Mouse (Mus musculus): ENCODE data around the gene Phf5a. TPM values are rescaled to one million over a fixed set of nuclear protein-coding genes. Genes with fewer than 3 reads are reported as not detected.

Gene Phf5a
- polyA plus RNA-seq, 1 experiment from 2014 or later, result 124 TPM

- peak; percentile 89 for ATAC-seq (ENCODE audit: insufficient number of reproducible peaks, low FRiP score, low TSS enrichment, low read depth)
- peak within 1 kb of the TSS; percentile 95 for H3K9ac ChIP-seq
These were observed 788 bp upstream of the Phf5a start, which contains the start of gene Aco2 for GRCm38 (mm10) chr15:81872262-81873136. Gene Aco2 (plus strand): TSS chr15:81872309.

GRCm38 (mm10) chr15:81869985-81870384 lies 1.7 kb downstream of the Phf5a start:
- H3K27me3 ChIP-seq, result no peaks in the 10 kb centered on the region
- H3K9me3 ChIP-seq, result no peaks in the 10 kb centered on the region
- peaks cover 12% of the 10 kb centered on the region for H3K4me1 ChIP-seq
- 97% methylated on average over 5 of the region's 5 CpGs for WGBS
- H3K36me3 ChIP-seq, result peaks cover 58% of the 10 kb centered on the region
- H3K9ac ChIP-seq, result no peak overlapping the region
- H3K4me2 ChIP-seq, result no peak overlapping the region
- no peak for ATAC-seq (ENCODE audit: insufficient number of reproducible peaks, low FRiP score, low TSS enrichment, low read depth)
- H3K27ac ChIP-seq, result no peak overlapping the region
- H3K4me3 ChIP-seq, result no peak overlapping the region

More at GRCm38 (mm10) chr15:81872262-81873136, 788 bp upstream of the Phf5a start, which contains the start of gene Aco2:
- under 1% methylated on average over 52 of the region's 53 CpGs for WGBS
- Histone ChIP-seq H3K9me3 (no peaks in the 10 kb centered on the region), H3K27me3 (no peaks in the 10 kb centered on the region), H3K36me3 (peaks cover 33% of the 10 kb centered on the region), H3K27ac (peak within 1 kb of the TSS; percentile 99), H3K4me2 (peak within 1 kb of the TSS; percentile 81), H3K4me3 (peak within 1 kb of the TSS; percentile 100), H3K4me1 (peaks cover 12% of the 10 kb centered on the region)

GRCm38 (mm10) chr15:81864238-81864637 lies 7.5 kb downstream of the Phf5a start:
- H3K4me3 ChIP-seq, result no peak overlapping the region
- no peak overlapping the region for H3K9ac ChIP-seq
- H3K36me3 ChIP-seq, result peaks cover 55% of the 10 kb centered on the region
- no peaks in the 10 kb centered on the region for H3K9me3 ChIP-seq
- ATAC-seq (ENCODE audit: insufficient number of reproducible peaks, low FRiP score, low TSS enrichment, low read depth), result no peak
- no peak overlapping the region for H3K27ac ChIP-seq
- H3K4me1 ChIP-seq, result 0 out of 2 replicates have a peak, but pooled peaks cover 5% of the 10 kb centered on the region
- 87% methylated on average over 7 of the region's 7 CpGs for WGBS
- no peak overlapping the region for H3K4me2 ChIP-seq
- no peaks in the 10 kb centered on the region for H3K27me3 ChIP-seq

- Histone ChIP-seq H3K4me3 (peak overlapping the region; percentile 91), H3K27ac (peak overlapping the region; percentile 95), H3K9me3 (no peaks in the 10 kb centered on the region), H3K4me1 (peaks cover 13% of the 10 kb centered on the region), H3K9ac (no peak overlapping the region), H3K4me2 (peak overlapping the region; percentile 27; the same call in 1 of the 2 replicates), H3K27me3 (no peaks in the 10 kb centered on the region), H3K36me3 (peaks cover 18% of the 10 kb centered on the region)
- WGBS, result 32% methylated on average over 8 of the region's 8 CpGs
- ATAC-seq (ENCODE audit: insufficient number of reproducible peaks, low FRiP score, low TSS enrichment, low read depth), result no peak
These were observed 11.1 kb downstream of the Phf5a start for GRCm38 (mm10) chr15:81860471-81861135.

DNA sequence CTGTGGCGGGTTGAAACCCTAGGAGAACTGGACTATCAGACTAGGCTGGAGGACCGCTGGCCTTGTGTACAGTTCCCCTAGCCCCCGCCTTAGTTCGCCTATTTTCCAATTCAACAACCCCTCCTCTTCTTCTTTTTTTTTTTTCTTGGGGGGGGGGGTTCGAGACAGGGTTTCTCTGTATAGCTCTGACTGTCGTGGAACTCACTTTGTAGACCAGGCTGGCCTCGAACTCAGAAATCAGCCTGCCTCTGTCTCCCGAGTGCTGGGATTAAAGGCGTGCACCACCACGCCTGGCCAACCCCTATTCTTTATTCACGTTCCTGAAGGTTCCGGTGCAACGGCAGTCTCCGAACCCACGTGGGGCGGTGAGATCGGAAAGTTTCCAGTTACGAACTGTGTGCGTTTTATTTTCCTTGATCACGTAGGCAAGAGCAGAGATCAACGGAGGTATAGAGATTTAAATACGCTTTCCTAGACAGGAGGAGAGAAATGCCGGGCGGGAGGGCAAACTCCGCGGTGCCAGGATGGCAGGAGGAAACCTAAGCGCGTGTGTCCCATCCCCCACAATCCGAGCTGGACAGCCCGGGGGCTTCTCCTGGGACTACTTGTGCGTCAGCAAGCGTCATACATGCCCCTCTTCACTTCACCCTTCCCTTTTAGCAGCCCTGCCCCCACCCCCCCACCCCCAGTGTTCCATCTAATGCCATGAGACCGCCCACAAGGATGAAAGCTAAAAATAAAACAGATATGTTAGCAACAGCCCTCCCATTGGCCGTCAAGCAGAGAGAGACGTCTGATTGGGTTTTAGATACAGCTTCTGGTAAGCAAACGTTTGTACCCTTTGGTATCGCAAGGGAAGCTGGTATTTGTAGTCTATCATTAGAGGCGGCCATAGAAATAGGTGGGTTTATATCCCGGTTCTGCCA lies 12.1 kb downstream of the Phf5a start:
- Histone ChIP-seq H3K27ac (peak overlapping the region; percentile 95), H3K4me2 (peak overlapping the region; percentile 84), H3K27me3 (no peaks in the 10 kb centered on the region), H3K9me3 (no peaks in the 10 kb centered on the region), H3K4me3 (peak overlapping the region; percentile 91), H3K36me3 (peaks cover 11% of the 10 kb centered on the region), H3K9ac (peak overlapping the region; percentile 93), H3K4me1 (peaks cover 20% of the 10 kb centered on the region)
- ATAC-seq (ENCODE audit: insufficient number of reproducible peaks, low FRiP score, low TSS enrichment, low read depth), result peak; percentile 86
- WGBS, result under 1% methylated on average over 39 of the region's 39 CpGs

DNA sequence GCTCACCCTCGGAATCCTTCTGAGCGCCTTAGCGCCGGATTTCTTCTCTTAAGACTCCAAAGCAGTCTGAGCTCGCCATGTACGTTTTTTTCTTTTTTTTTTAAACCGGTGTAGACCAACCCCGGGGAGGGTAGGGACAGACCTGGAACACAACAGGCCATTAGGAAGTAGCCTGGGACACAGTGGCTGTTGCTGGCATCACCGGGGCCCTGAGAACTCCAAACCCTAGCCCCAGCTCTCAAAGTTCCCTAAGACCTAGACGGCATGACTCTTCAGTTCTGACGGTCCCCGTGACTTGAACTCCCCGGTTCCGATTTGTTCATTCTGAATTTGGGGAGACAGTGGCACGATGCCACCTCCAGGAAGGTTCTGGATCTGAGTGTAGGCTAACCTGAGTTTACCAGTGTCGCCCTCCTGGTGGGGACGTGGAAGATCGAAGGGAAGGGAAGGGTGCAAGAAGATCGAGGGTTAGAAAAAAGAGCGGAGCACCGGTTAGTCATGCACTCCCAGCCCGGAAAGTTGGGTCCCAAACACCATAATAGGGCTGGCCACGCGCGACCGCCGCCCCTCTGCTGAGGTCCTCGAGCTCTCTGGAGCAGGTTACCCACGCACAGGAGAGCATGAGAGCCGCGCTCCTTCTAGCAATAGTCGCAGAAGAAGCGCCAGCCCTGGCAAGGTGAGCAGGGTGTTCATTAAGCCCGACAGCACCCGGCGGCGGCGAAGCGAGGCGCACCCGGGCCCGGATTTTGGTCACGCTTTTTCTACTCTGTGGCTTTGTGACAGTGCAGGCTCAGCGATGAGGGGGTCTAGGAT lies 13.0 kb downstream of the Phf5a start, which contains the start of gene Tob2:
Gene Tob2, minus strand, starts transcription at position 280 of the 813 bp plus-strand sequence.
- Histone ChIP-seq H3K4me1 (peaks cover 21% of the 10 kb centered on the region), H3K36me3 (peaks cover 9% of the 10 kb centered on the region), H3K9me3 (no peaks in the 10 kb centered on the region), H3K4me2 (peak within 1 kb of the TSS; percentile 84), H3K4me3 (peak within 1 kb of the TSS; percentile 91), H3K27ac (peak within 1 kb of the TSS; percentile 95), H3K9ac (peak within 1 kb of the TSS; percentile 93), H3K27me3 (no peaks in the 10 kb centered on the region)
- 0% methylated on average over 44 of the region's 44 CpGs for WGBS
- ATAC-seq (ENCODE audit: insufficient number of reproducible peaks, low FRiP score, low TSS enrichment, low read depth), result peak; percentile 7; the same call in 1 of the 2 replicates

DNA sequence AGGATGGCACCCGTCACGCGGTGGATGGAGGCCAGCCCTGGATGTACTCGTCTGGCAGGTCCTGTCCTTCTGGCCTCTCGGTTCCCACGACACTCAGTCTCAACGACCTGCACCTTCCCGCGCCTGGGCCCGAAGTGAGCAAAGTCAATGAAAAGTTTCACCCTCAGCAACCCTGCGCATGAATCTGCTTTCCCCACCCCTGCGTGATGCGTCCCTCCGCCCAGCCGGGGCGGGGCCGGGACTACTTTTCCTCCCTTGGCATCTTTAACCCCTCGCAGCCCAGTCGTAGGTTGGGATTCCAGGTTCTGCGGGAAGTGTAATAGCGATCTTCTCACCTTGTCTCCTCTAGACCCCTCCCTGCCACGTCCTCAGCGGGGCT lies 13.6 kb downstream of the Phf5a start:
- Histone ChIP-seq H3K9me3 (no peaks in the 10 kb centered on the region), H3K9ac (peak overlapping the region; percentile 93), H3K27me3 (no peaks in the 10 kb centered on the region), H3K4me1 (peaks cover 24% of the 10 kb centered on the region), H3K36me3 (peaks cover 12% of the 10 kb centered on the region), H3K27ac (peak overlapping the region; percentile 95), H3K4me2 (peak overlapping the region; percentile 84), H3K4me3 (peak overlapping the region; percentile 91)
- under 1% methylated on average over 23 of the region's 23 CpGs for WGBS
- ATAC-seq (ENCODE audit: insufficient number of reproducible peaks, low FRiP score, low TSS enrichment, low read depth), result peak; percentile 15; the same call in 1 of the 2 replicates

- no peaks in the 10 kb centered on the region for H3K27me3 ChIP-seq
- peak overlapping the region; percentile 91 for H3K4me3 ChIP-seq
- H3K4me2 ChIP-seq, result peak overlapping the region; percentile 84
- peaks cover 13% of the 10 kb centered on the region for H3K36me3 ChIP-seq
- WGBS, result 0% methylated on average over 33 of the region's 33 CpGs
- no peaks in the 10 kb centered on the region for H3K9me3 ChIP-seq
- 0 out of 2 replicates have a peak, but pooled peaks have one; percentile 27 for ATAC-seq (ENCODE audit: insufficient number of reproducible peaks, low FRiP score, low TSS enrichment, low read depth)
- peaks cover 24% of the 10 kb centered on the region for H3K4me1 ChIP-seq
- peak overlapping the region; percentile 93 for H3K9ac ChIP-seq
- H3K27ac ChIP-seq, result peak overlapping the region; percentile 95
These were observed 14.0 kb downstream of the Phf5a start for GRCm38 (mm10) chr15:81857724-81858116.

- ATAC-seq (ENCODE audit: insufficient number of reproducible peaks, low FRiP score, low TSS enrichment, low read depth), result no peak
- H3K4me3 ChIP-seq, result peak overlapping the region; percentile 91
These were observed 14.6 kb downstream of the Phf5a start for GRCm38 (mm10) chr15:81856938-81857723.

More at GRCm38 (mm10) chr15:81856938-81857723, 14.6 kb downstream of the Phf5a start:
- peak overlapping the region; percentile 93 for H3K9ac ChIP-seq
- H3K27me3 ChIP-seq, result no peaks in the 10 kb centered on the region
- peak overlapping the region; percentile 84 for H3K4me2 ChIP-seq
- peaks cover 18% of the 10 kb centered on the region for H3K36me3 ChIP-seq
- under 1% methylated on average over 14 of the region's 14 CpGs for WGBS
- peak overlapping the region; percentile 95 for H3K27ac ChIP-seq
- H3K9me3 ChIP-seq, result no peaks in the 10 kb centered on the region
- peaks cover 24% of the 10 kb centered on the region for H3K4me1 ChIP-seq

Measured in limb, embryonic 15.5 days (tissue).